Mouse (Mus musculus) liver, adult 2 months (tissue): ENCODE measurements around the gene Krt28.

Experiments used
- CTCF ChIP-seq: fragments of 200-500 bp; IDR thresholded peaks from 2 replicates; pipeline ENCODE4 v1.5.1; 2011; ENCODE audit warnings: low read depth, low read length, control low read depth
- POLR2A ChIP-seq: fragments of 200-500 bp; IDR thresholded peaks from 2 replicates; pipeline ENCODE4 v1.6.1; 2011; ENCODE audit warnings: low read length, control low read depth; ENCODE audit not compliant: insufficient read depth; ENCODE audit errors: extremely low read depth

- TF ChIP-seq CTCF: no peak
- no peak for TF ChIP-seq POLR2A
Measured at GRCm38 (mm10) chr11:99322851-99323250, 51.9 kb downstream of the Krt28 start, which contains the start of gene Krt25.
